Mouse (Mus musculus) liver, embryonic 16.5 days (tissue): ENCODE data around the gene Fam151b. TPM values are rescaled to one million over a fixed set of nuclear protein-coding genes. Genes with fewer than 3 reads are reported as not detected.

ENCODE experiments used
- ATAC-seq: fragments of 200-750 bp; cut with Nextera tagmentation; 2 replicates; pipeline ENCODE4 v1.8.0; 2017; ENCODE audit warnings: low read depth, mild to moderate bottlenecking, moderate number of reproducible peaks, moderate library complexity
- H3K27ac ChIP-seq: fragments of 300-500 bp; sonication (generic); 2 replicates; pipeline ENCODE4 v1.5.1; 2014; ENCODE audit warnings: mild to moderate bottlenecking, low read length
- H3K27me3 ChIP-seq: fragments of 300-500 bp; sonication (generic); 2 replicates; pipeline ENCODE4 v1.6.1; 2014; ENCODE audit warnings: low read depth, low read length, mixed read lengths; ENCODE audit not compliant: control insufficient read depth, insufficient read depth
- H3K36me3 ChIP-seq: fragments of 300-500 bp; sonication (generic); 2 replicates; pipeline ENCODE4 v1.6.1; 2014; ENCODE audit warnings: mild to moderate bottlenecking; ENCODE audit not compliant: control insufficient read depth, insufficient read depth
- H3K4me1 ChIP-seq: fragments of 300-500 bp; sonication (generic); 2 replicates; pipeline ENCODE4 v1.6.1; 2014; ENCODE audit warnings: low read depth, low read length, mixed read lengths; ENCODE audit not compliant: control insufficient read depth
- H3K4me2 ChIP-seq: fragments of 300-500 bp; sonication (generic); 2 replicates; pipeline ENCODE4 v1.6.1; 2014; ENCODE audit warnings: low read depth, low read length, mixed read lengths
- H3K4me3 ChIP-seq: fragments of 300-500 bp; sonication (generic); 2 replicates; pipeline ENCODE4 v1.5.1; 2014; ENCODE audit warnings: low read depth, mild to moderate bottlenecking, low read length
- H3K9ac ChIP-seq: fragments of 300-500 bp; sonication (generic); 2 replicates; pipeline ENCODE4 v1.6.1; 2014; ENCODE audit warnings: low read depth, low read length
- H3K9me3 ChIP-seq: fragments of 300-500 bp; sonication (generic); replicated peaks from 2 replicates; pipeline ENCODE4 v1.6.1; 2016; ENCODE audit warnings: low read length; ENCODE audit not compliant: control insufficient read depth
- WGBS: fragments of 180-500 bp; shearing (Covaris S2); extraction: QIAGEN DNeasy Blood & Tissue Kit; methylation state at CpG from one replicate; pipeline ENCODE4 v1.1.7; 2014; ENCODE audit not compliant: insufficient replicate concordance; 5-methylcytosine and 5-hydroxymethylcytosine counted together
- polyA plus RNA-seq: library from polyadenylated mRNA; unstranded; fragments of >200 nt; fragmentation: Nextera tagmentation; extraction: Ambion mirVana; gene quantifications from 2 replicates; pipeline ENCODE4 v1.2.1, GENCODE M21; 2015

Gene Fam151b
- polyA plus RNA-seq, result 0.07 TPM in 2 replicates

- Histone ChIP-seq H3K36me3 (no peaks in the 10 kb centered on the region), H3K4me2 (peak within 1 kb of the TSS; percentile 81), H3K27ac (0 out of 2 replicates have a peak within 1 kb of the TSS, but pooled peaks have one; percentile 29), H3K9ac (peak within 1 kb of the TSS; percentile 57), H3K4me1 (peaks cover 3% of the 10 kb centered on the region; the same call in 1 of the 2 replicates), H3K9me3 (no peaks in the 10 kb centered on the region), H3K27me3 (no peaks in the 10 kb centered on the region), H3K4me3 (peak within 1 kb of the TSS; percentile 68)
- ATAC-seq, result peak; percentile 100
- 6% methylated on average over 19 of the region's 19 CpGs for WGBS
These were observed at the start of gene Fam151b for GRCm38 (mm10) chr13:92483852-92484463. Gene Fam151b (minus strand): TSS chr13:92484015.

GRCm38 (mm10) chr13:92532216-92532615 is 48.4 kb upstream of the Fam151b start:
- no peak overlapping the region for H3K4me2 ChIP-seq
- no peak overlapping the region for H3K9ac ChIP-seq
- H3K9me3 ChIP-seq, result no peaks in the 10 kb centered on the region
- no peak overlapping the region for H3K27ac ChIP-seq
- WGBS, result 58% methylated on average over 2 of the region's 2 CpGs
- no peak for ATAC-seq
- H3K36me3 ChIP-seq, result no peaks in the 10 kb centered on the region
- no peaks in the 10 kb centered on the region for H3K27me3 ChIP-seq
- no peaks in the 10 kb centered on the region; the same call in none of the 2 replicates for H3K4me1 ChIP-seq
- no peak overlapping the region for H3K4me3 ChIP-seq

- peak overlapping the region; percentile 97 for H3K4me2 ChIP-seq
- peak overlapping the region; percentile 83 for H3K4me3 ChIP-seq
- H3K27me3 ChIP-seq, result no peaks in the 10 kb centered on the region
- 5% methylated on average over 15 of the region's 15 CpGs for WGBS
- H3K9ac ChIP-seq, result peak overlapping the region; percentile 73
- no peaks in the 10 kb centered on the region; the same call in none of the 2 replicates for H3K4me1 ChIP-seq
- no peak for ATAC-seq
- no peaks in the 10 kb centered on the region for H3K36me3 ChIP-seq
- H3K27ac ChIP-seq, result peak overlapping the region; percentile 95
- H3K9me3 ChIP-seq, result no peaks in the 10 kb centered on the region
These were observed 47.4 kb upstream of the Fam151b start for GRCm38 (mm10) chr13:92531237-92531636.

- peak within 1 kb of the TSS; percentile 73 for H3K9ac ChIP-seq
- H3K4me2 ChIP-seq, result peak within 1 kb of the TSS; percentile 97
- H3K4me3 ChIP-seq, result peak within 1 kb of the TSS; percentile 83
- peak; percentile 93 for ATAC-seq
- WGBS, result under 1% methylated on average over 46 of the region's 46 CpGs
- no peaks in the 10 kb centered on the region for H3K9me3 ChIP-seq
- no peaks in the 10 kb centered on the region for H3K36me3 ChIP-seq
- no peaks in the 10 kb centered on the region for H3K27me3 ChIP-seq
- H3K27ac ChIP-seq, result peak within 1 kb of the TSS; percentile 95
- H3K4me1 ChIP-seq, result no peaks in the 10 kb centered on the region; the same call in none of the 2 replicates
These were observed 47.0 kb upstream of the Fam151b start, which contains the start of gene Zfyve16 for GRCm38 (mm10) chr13:92530721-92531211. Gene Zfyve16 (minus strand): TSS chr13:92530868.

GRCm38 (mm10) chr13:92529828-92530720 is 46.3 kb upstream of the Fam151b start:
- ATAC-seq, result peak; percentile 91
- Histone ChIP-seq H3K9ac (peak overlapping the region; percentile 73), H3K4me1 (no peaks in the 10 kb centered on the region; the same call in none of the 2 replicates), H3K4me2 (peak overlapping the region; percentile 97), H3K27ac (peak overlapping the region; percentile 95), H3K4me3 (peak overlapping the region; percentile 83), H3K9me3 (no peaks in the 10 kb centered on the region), H3K36me3 (no peaks in the 10 kb centered on the region), H3K27me3 (no peaks in the 10 kb centered on the region)
- WGBS, result 3% methylated on average over 46 of the region's 47 CpGs

GRCm38 (mm10) chr13:92523178-92523813 is 39.5 kb upstream of the Fam151b start:
- Histone ChIP-seq H3K4me3 (no peak overlapping the region), H3K27me3 (no peaks in the 10 kb centered on the region), H3K4me2 (no peak overlapping the region), H3K4me1 (no peaks in the 10 kb centered on the region), H3K36me3 (no peaks in the 10 kb centered on the region; the same call in 1 of the 2 replicates), H3K9ac (no peak overlapping the region), H3K9me3 (no peaks in the 10 kb centered on the region), H3K27ac (no peak overlapping the region)
- 31% methylated on average over 5 of the region's 5 CpGs for WGBS
- no peak for ATAC-seq

GRCm38 (mm10) chr13:92504871-92505270 is 21.1 kb upstream of the Fam151b start:
- no peak overlapping the region for H3K4me3 ChIP-seq
- WGBS, result 80% methylated on average over 12 of the region's 12 CpGs
- no peaks in the 10 kb centered on the region for H3K36me3 ChIP-seq
- ATAC-seq, result no peak
- no peaks in the 10 kb centered on the region for H3K9me3 ChIP-seq
- no peaks in the 10 kb centered on the region for H3K27me3 ChIP-seq
- no peak overlapping the region for H3K9ac ChIP-seq
- H3K4me2 ChIP-seq, result no peak overlapping the region
- H3K4me1 ChIP-seq, result no peaks in the 10 kb centered on the region
- no peak overlapping the region for H3K27ac ChIP-seq

- H3K9ac ChIP-seq, result no peak overlapping the region
- H3K4me1 ChIP-seq, result no peaks in the 10 kb centered on the region
- WGBS, result 76% methylated on average over 1 of the region's 1 CpGs
- no peaks in the 10 kb centered on the region for H3K36me3 ChIP-seq
- H3K4me3 ChIP-seq, result no peak overlapping the region
- no peaks in the 10 kb centered on the region for H3K27me3 ChIP-seq
- H3K4me2 ChIP-seq, result no peak overlapping the region
- no peak for ATAC-seq
- H3K27ac ChIP-seq, result no peak overlapping the region
- no peaks in the 10 kb centered on the region for H3K9me3 ChIP-seq
These were observed 8.1 kb upstream of the Fam151b start for GRCm38 (mm10) chr13:92491923-92492322.
